Mouse (Mus musculus): ENCODE measurements around the gene Itsn1.

DNA sequence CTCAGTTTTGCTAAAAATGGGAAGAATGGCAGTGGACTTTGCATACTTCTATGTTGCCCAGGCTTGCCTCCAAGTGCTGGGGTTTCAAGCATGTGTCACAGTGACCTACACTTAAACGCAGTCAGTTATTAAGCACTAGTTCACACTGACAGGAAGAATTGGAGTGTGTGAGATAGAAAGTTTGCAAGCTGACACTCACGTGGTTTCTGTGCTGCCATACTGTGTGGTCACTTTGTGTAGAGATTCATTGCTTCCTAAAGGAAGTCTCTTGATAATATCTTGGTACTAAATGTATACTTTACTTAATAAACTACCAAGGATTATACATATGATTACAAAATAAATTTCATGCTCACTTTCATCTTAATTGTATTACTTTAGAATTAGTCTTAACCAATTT lies 3.7 kb downstream of the Itsn1 start:
- TF ChIP-seq CTCF (IDR thresholded peaks at IDR 0.05; ENCODE audit: low read depth) (no peak), EP300 (IDR thresholded peaks at IDR 0.05; ENCODE audit: low read depth) (no peak)

Measured in liver, embryonic 14.5 days (tissue).